Mouse (Mus musculus): Measurements from ENCODE around the gene Usp29.

DNA sequence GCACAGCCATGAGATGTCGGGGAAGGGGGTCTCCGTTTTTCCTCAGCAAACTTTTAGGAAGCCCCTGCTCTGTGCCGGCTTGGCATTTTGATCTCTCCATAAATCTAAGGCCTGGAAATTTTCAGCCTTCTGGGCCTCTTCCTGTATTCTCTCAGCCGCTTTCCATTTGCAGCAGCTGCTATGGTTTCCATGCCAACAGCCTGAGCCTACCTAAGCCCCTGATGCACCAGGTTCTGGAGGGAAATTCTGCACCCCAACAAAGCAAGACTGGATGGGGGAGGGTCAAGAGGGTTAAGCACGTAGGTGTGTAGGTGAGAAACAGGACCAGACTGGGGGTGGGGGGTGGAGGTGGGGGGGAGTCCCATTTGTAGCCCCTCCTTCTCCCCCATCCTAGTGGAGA lies 105.0 kb downstream of the Usp29 start:
- TF ChIP-seq CTCF (IDR thresholded peaks at IDR 0.05; ENCODE audit: borderline replicate concordance, insufficient read depth, low read depth, low read length) (no peak), POLR2A (IDR thresholded peaks at IDR 0.05; ENCODE audit: borderline replicate concordance, insufficient read depth, low read length) (no peak)

Measured in cerebellum, adult 2 months (tissue).